Mouse (Mus musculus) myocyte (in vitro differentiated cells): Measurements from ENCODE around the gene Ajm1. TPM values are rescaled to one million over a fixed set of nuclear protein-coding genes. Genes with fewer than 3 reads are reported as not detected.
A peak's percentile ranks its signal among the peaks of the same experiment; 100 is the strongest.

Experiments
- H3K27me3 ChIP-seq: one replicate; pipeline ENCODE4 v1.6.1; 2011; ENCODE audit not compliant: control insufficient read depth, insufficient read depth, insufficient read length
- H3K36me3 ChIP-seq: one replicate; pipeline ENCODE4 v1.6.1; 2011; ENCODE audit not compliant: control insufficient read depth, insufficient read depth
- H3K4me2 ChIP-seq: one replicate; pipeline ENCODE4 v1.6.1; 2011; ENCODE audit warnings: low read depth, control low read depth
- H3K4me3 ChIP-seq: one replicate; pipeline ENCODE4 v1.5.1; 2011; ENCODE audit warnings: mild to moderate bottlenecking, control low read depth, moderate library complexity
- H3K79me2 ChIP-seq: one replicate; pipeline ENCODE4 v1.6.1; 2011; ENCODE audit not compliant: control insufficient read depth, insufficient read depth
- H3ac ChIP-seq: one replicate; pipeline ENCODE4 v1.6.1; 2011; ENCODE audit not compliant: control insufficient read depth, insufficient read length
- CEBPB ChIP-seq: IDR thresholded peaks from 2 replicates; pipeline ENCODE4 v1.6.1; 2011; ENCODE audit warnings: mild to moderate bottlenecking, moderate library complexity; ENCODE audit not compliant: poor library complexity, insufficient read depth, severe bottlenecking
- E2F4 ChIP-seq: IDR thresholded peaks from one replicate; pipeline ENCODE4 v1.6.1; 2011; ENCODE audit warnings: mild to moderate bottlenecking, control low read depth, moderate library complexity; ENCODE audit not compliant: insufficient read depth
- MAX ChIP-seq: IDR thresholded peaks from one replicate; pipeline ENCODE4 v1.6.1; 2011; ENCODE audit warnings: low read depth, mild to moderate bottlenecking, control low read depth
- MYOD1 ChIP-seq, 3 experiments: IDR thresholded peaks; one replicate each; pipeline ENCODE4 v1.6.1; 2011; ENCODE audit warnings: control low read depth in 2 of 3, low read depth in 2 of 3, mild to moderate bottlenecking in 2 of 3, moderate library complexity in 1 of 3; ENCODE audit not compliant: insufficient read length in 2 of 3, control insufficient read depth in 1 of 3
- MYOG ChIP-seq, 3 experiments: IDR thresholded peaks; one replicate each; pipeline ENCODE4 v1.6.1; 2011; ENCODE audit warnings: control low read depth in 2 of 3, low read depth in 2 of 3, mild to moderate bottlenecking in 2 of 3; ENCODE audit not compliant: insufficient read length in 2 of 3, control insufficient read depth in 1 of 3, insufficient read depth in 1 of 3
- POLR2A ChIP-seq: IDR thresholded peaks from one replicate; pipeline ENCODE4 v1.6.1; 2011; ENCODE audit warnings: low read depth, mild to moderate bottlenecking, control low read depth, moderate library complexity; ENCODE audit not compliant: insufficient read length
- POLR2AphosphoS2 ChIP-seq: IDR thresholded peaks from one replicate; pipeline ENCODE4 v1.6.1; 2011; ENCODE audit warnings: low read depth, control low read depth; ENCODE audit not compliant: insufficient read length
- REST ChIP-seq: IDR thresholded peaks from one replicate; pipeline ENCODE4 v1.6.1; 2011; ENCODE audit warnings: mild to moderate bottlenecking, control low read depth, moderate library complexity; ENCODE audit not compliant: insufficient read depth, insufficient read length
- SRF ChIP-seq: IDR thresholded peaks from one replicate; pipeline ENCODE4 v1.6.1; 2011; ENCODE audit warnings: low read depth; ENCODE audit not compliant: control insufficient read depth, insufficient read length
- TCF12 ChIP-seq: IDR thresholded peaks from one replicate; pipeline ENCODE4 v1.6.1; 2011; ENCODE audit warnings: mild to moderate bottlenecking, control low read depth; ENCODE audit not compliant: poor library complexity, insufficient read depth, severe bottlenecking
- TCF3 ChIP-seq: IDR thresholded peaks from one replicate; pipeline ENCODE4 v1.6.1; 2011; ENCODE audit warnings: low read depth, control low read depth; ENCODE audit not compliant: insufficient read length
- USF1 ChIP-seq: IDR thresholded peaks from one replicate; pipeline ENCODE4 v1.6.1; 2011; ENCODE audit warnings: low read depth, mild to moderate bottlenecking, control low read depth, moderate library complexity
- polyA plus RNA-seq: library from polyadenylated mRNA; unstranded; fragments of >200 nt; fragmentation: generic; extraction: Trizol; gene quantifications from one replicate; pipeline ENCODE4 v1.2.1, GENCODE M21; 2012; ENCODE audit warnings: missing spikeins

The Ajm1 gene
- polyA plus RNA-seq, 1 experiment: 1.0 TPM

DNA sequence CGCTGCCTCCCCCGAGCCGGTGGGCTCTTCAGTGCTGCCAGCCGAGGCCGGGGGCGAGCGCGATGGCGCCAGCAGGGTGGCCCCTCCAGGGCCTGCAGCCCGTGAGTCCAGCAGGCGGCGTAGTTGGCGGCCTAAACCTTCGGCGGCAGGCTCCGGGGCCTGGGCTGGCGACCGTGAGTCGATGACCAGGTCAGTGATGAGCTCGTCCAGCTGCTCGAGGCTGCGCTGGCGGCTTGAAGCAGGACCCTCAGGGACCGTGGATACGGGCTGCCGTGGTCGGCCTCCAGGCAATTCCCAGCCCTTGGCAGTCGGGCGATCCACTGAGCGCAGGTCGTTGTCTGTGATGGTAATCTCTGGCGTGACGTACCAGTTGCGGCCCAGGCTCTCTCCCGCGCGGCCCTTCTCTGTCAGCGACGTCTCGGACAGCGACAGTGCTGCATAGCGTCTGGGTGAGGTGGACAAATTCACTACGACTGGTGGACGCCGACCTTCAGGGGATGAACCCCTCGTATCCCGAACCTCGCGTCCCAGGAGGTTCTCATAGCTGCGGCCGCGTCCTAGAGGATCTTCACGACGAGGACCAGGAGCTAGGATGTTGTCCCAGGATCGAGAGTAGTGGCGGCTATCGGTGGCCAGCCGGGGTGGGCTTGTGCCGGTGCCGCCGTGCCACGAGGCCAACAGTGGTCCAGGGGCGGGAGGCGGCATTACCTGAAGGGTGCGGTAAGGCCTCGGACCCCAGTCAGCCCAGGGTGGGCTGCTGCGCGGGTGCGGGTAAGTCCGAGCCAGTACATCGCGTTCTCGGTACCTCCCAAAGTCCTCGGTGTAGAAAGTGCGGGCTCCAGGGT, 3.4 kb downstream of the Ajm1 start:
- no peak overlapping the region for H3K4me3 ChIP-seq

DNA sequence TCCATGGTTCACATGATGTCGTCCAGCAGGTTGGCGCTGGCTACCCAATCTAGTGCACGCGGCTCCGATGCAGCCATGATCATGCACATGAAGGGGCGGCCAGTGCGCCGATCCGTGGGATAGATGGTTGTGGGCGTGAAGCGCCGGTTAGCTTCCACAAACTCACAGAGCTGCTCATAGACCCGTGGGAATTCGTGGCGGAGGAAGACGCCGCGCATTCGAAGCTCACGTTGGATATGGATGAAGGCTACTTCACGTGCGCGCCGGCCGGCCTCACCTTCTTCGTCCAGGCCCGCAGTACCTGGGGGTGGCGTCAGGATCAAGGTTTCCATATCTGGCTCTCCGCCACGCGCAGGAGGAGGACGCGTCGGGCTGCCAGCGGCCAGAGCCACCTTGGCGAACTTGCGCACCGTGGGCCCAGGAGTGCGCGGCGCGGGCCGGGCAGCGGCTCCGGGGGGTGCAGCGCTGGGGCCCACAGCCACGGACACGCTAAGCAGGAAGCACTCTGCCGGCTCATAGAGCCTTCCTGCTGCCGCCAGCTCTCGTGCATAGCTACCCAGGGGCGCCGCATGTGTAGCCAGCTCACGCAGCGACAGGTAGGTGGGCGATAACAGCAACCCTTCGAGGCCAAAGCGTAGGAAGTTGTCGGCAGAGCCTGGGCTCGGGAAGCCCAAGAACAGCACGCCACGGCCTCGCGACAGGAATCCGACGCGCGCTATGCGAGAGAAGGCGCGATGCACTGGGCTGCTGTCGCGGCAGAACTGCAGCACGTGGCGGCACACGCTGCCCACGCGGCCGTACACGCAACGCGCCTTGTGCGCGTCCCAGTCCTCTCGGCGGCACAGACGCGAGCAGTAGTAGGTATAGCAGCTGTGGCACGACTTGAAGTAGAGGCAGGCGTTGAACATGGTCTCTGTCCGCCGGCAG, 4.3 kb downstream of the Ajm1 start:
- Histone ChIP-seq H3K4me2 (no peak overlapping the region), H3K79me2 (peaks cover 5% of the 10 kb centered on the region), H3K4me3 (no peak overlapping the region), H3K36me3 (no peaks in the 10 kb centered on the region), H3K27me3 (no peaks in the 10 kb centered on the region), H3ac (no peak overlapping the region)
- no peak for TF ChIP-seq USF1
- no peak for TF ChIP-seq CEBPB
- TF ChIP-seq REST: no peak
- no peak for TF ChIP-seq MYOG (IDR thresholded peaks at IDR 0.05; ENCODE audit: control insufficient read depth in 1 of 3, insufficient read depth in 1 of 3, insufficient read length in 2 of 3, low read depth in 2 of 3)
- no peak for TF ChIP-seq SRF
- no peak for TF ChIP-seq TCF12
- TF ChIP-seq MYOD1 (IDR thresholded peaks at IDR 0.05; ENCODE audit: control insufficient read depth in 1 of 3, insufficient read length in 2 of 3, low read depth in 2 of 3): no peak
- TF ChIP-seq TCF3: no peak
- no peak for TF ChIP-seq E2F4
- no peak for TF ChIP-seq MAX
- no peak for TF ChIP-seq POLR2A
- no peak for TF ChIP-seq POLR2AphosphoS2

More for the DNA sequence above, 3.4 kb downstream of the Ajm1 start:
- no peaks in the 10 kb centered on the region for H3K79me2 ChIP-seq
- no peaks in the 10 kb centered on the region for H3K36me3 ChIP-seq
- no peaks in the 10 kb centered on the region for H3K27me3 ChIP-seq
- H3ac ChIP-seq: no peak overlapping the region
- TF ChIP-seq E2F4 (no peak), POLR2AphosphoS2 (no peak), POLR2A (no peak), MAX (no peak), CEBPB (no peak), USF1 (no peak), TCF3 (no peak), SRF (no peak)
- H3K4me2 ChIP-seq: no peak overlapping the region

DNA sequence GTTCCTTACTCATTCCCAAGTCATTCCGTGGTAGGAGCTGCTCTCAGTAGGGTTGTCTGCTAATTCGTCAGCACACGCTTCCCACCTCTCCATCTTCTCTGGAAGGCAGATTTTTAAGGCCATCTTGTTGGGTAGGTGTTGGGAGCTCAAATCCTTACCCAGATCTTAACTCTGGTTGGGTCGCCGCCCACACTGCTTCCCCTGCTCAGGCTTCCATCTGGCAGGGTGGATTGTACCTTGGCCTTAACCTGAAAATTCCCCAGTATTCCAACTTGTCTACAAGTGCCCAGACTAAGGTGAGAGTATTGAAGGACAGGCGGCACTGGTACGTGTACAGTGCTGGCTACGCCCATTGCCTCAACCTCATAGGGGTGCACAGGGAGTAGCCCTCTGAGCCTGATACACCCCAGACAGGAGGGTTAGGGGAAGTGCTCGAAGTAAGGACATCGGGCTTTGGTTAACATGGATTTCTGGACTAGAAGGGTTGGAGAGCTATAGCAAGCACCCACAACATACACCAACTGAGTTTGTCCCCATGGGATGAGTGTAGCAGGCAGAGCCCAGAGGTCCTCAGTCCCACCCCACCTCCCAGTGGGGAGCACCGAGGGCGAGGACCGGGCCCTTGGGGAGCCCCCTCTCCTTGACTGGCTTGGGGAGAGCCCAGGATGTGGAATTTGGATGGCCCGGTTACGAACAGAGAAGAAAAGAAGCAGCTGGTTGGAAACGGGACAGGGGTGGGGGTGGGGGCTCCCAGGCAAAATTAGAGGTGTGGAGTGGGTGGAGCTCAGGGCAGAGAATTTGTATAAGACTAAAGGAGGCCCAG, 5.3 kb downstream of the Ajm1 start:
- no peaks in the 10 kb centered on the region for H3K36me3 ChIP-seq
- H3K79me2 ChIP-seq: peaks cover 5% of the 10 kb centered on the region
- no peak overlapping the region for H3ac ChIP-seq
- H3K27me3 ChIP-seq: no peaks in the 10 kb centered on the region
- no peak for TF ChIP-seq POLR2AphosphoS2
- H3K4me3 ChIP-seq: peak overlapping the region; percentile 68
- peak overlapping the region; percentile 92 for H3K4me2 ChIP-seq

DNA sequence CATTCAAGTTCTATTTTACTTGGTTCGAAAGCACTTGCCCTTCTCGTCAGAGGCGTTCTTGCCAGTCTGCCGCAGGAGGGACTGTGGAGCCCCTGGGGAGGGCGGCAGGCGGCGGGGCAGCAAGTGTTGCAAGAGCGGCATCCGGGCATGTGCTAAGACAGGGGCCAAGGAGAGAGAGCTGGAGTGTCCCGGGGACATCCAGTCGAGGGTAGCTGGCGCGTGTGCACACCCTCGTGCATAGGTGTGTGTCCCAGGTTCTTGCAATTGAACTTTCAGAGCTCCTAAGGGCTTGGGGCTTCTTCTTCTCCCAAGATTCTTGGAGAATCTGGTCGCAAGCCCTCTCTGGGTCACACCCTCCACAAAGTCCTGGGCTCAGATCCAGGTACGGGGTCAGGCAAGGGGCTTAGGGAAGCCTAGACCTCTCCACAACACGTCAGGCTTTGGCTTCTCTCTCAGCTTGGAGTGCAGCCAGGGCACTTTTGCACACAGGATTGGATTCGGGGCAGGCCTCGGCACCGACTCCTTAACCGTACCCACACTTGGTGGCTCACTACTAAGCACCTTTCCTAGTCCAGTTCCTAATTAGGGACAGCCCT, 6.0 kb downstream of the Ajm1 start:
- H3ac ChIP-seq: peak overlapping the region; percentile 52
- TF ChIP-seq REST: no peak
- TF ChIP-seq POLR2A: peak; percentile 24
- peak overlapping the region; percentile 68 for H3K4me3 ChIP-seq
- H3K79me2 ChIP-seq: peaks cover 5% of the 10 kb centered on the region
- H3K36me3 ChIP-seq: no peaks in the 10 kb centered on the region
- peak overlapping the region; percentile 92 for H3K4me2 ChIP-seq
- no peaks in the 10 kb centered on the region for H3K27me3 ChIP-seq
